Mouse (Mus musculus): Measurements from ENCODE around the gene Hoxa3.

The Hoxa3 gene

DNA sequence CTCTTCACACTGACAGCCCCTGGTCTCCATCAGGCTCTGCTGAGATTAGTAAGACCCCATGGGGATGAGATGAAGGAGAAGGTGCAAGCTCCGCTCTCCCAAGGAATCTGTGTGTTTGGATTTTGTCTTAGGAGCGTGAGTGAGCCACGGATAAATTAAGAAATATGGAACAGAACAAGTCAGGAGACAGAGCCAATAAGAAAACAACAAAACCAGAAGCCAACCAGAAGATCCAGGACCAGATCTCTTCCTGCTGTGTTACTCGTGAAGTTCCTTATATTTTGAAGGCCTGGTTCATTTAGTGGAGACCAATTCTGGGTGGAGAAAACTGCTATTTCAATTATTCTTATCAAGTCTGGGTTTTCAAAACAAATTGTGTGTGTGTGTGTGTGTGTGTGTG lies 61.6 kb downstream of the Hoxa3 start:
- no peak for DNase-seq

- DNase-seq = no peak
Measured at GRCm38 (mm10) chr6:52150401-52150966, 62.7 kb downstream of the Hoxa3 start.

GRCm38 (mm10) chr6:52139115-52139514 lies 74.0 kb downstream of the Hoxa3 start:
- no peak for DNase-seq

- no peak for DNase-seq
Measured at GRCm38 (mm10) chr6:52138576-52138975, 74.6 kb downstream of the Hoxa3 start.

DNA sequence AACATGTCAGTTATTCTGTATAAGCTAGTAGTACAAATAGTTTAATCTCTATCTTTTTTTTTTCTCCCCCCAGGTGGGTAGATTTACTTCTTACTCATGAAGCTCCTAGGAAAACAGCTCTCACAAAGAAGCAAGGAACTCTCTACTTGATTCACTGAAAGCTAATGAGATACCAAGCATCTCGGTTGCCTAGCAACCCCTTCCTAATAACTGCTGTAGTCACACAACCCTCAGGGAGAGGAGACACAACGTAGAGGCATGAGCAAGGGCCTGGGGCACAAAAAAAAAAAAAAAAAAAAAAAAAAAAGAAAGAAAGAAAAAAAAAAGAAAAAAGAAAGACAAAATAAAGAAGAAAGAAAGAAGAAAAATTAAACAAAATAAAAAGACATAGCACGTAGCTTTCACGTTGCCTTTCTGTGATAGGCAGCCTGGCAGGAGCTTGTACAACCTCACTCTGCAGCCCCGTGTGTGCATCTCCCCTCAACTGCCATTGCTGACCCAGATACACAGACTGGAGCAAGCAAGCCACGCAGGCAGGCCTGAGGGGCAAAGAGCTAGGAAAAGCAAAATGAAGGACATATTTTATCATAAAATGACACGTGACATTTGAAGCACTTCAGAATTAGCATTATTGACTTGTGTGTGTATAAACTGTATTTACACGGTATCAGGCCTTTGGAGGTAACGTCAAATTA lies 75.1 kb downstream of the Hoxa3 start:
- DNase-seq = no peak

DNA sequence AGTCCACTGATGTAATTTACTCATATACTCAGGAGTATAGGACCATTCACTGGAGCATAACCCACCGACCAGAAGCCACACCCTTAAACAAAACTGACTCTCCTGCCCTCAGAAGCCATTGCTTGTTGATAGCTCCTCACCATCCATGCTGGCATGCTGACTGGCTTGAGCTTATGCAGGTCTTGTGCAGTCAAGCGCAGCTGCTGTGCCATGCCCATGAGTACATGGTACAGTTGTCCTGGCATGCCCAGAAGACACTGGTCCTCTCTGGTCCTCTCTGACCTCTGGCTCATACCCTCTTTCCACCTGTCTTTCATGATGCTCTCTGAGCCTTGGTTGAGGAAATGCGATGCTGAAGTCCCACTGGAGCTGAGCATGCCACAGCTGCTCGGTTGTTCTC lies 89.5 kb downstream of the Hoxa3 start:
- DNase-seq = no peak

DNA sequence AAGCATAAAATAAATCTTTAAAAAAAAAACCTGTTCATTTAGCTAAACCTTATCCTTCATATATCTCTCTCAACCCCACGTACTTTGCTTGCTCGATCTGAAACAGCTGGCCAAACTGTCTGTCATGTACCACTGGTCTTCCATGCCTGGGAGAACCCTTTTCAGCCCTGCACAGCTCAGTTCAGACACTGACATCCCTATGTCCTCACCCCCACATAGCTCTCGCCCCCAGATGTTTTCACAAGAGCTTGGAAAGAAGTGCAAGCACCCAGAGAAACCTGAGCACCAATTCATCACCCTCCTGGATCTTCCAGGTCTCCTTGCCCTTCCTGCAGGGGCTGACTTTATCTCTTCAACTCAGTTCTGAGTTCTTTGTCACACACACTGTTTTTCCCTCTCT lies 92.0 kb downstream of the Hoxa3 start:
- no peak for DNase-seq

Data from B cell, adult 2 months (primary cell).